Mouse (Mus musculus): ENCODE data around the gene Cpb2. TPM values are rescaled to one million over a fixed set of nuclear protein-coding genes. Genes with fewer than 3 reads are reported as not detected.

Gene Cpb2
- total RNA-seq (2023): not detected

GRCm38 (mm10) chr14:75242087-75242486, at the start of gene Cpb2:
TSS of gene Cpb2 (plus strand) at chr14:75242287.

GRCm38 (mm10) chr14:75284193-75284915, 42.3 kb downstream of the Cpb2 start, which contains the start of gene Zc3h13:
TSS of gene Zc3h13 (plus strand) at chr14:75284373.

Other genes starting within 250 kb of the Cpb2 start
- gene Rubcnl, start 226.3 kb upstream of the Cpb2 start, total RNA-seq (2023): 1 to 10 TPM in 1 of 2 experiments, under 1 TPM in 1; 0.59 to 1.9 TPM
- not detected for gene Lrrc63, start 111.4 kb upstream of the Cpb2 start, total RNA-seq (2023)
- 100 to 1,000 TPM; 516 to 547 TPM for gene Lcp1, start 111.2 kb upstream of the Cpb2 start, total RNA-seq (2023)
- gene Zc3h13, start 42.1 kb downstream of the Cpb2 start, total RNA-seq (2023): 10 to 100 TPM; 48.9 to 59.7 TPM
- gene Siah3, start 213.7 kb downstream of the Cpb2 start, total RNA-seq (2023): under 1 TPM; 0.82 to 0.98 TPM

All from T-cell, adult 66 days (primary cell).